In the genomic region with DNA sequence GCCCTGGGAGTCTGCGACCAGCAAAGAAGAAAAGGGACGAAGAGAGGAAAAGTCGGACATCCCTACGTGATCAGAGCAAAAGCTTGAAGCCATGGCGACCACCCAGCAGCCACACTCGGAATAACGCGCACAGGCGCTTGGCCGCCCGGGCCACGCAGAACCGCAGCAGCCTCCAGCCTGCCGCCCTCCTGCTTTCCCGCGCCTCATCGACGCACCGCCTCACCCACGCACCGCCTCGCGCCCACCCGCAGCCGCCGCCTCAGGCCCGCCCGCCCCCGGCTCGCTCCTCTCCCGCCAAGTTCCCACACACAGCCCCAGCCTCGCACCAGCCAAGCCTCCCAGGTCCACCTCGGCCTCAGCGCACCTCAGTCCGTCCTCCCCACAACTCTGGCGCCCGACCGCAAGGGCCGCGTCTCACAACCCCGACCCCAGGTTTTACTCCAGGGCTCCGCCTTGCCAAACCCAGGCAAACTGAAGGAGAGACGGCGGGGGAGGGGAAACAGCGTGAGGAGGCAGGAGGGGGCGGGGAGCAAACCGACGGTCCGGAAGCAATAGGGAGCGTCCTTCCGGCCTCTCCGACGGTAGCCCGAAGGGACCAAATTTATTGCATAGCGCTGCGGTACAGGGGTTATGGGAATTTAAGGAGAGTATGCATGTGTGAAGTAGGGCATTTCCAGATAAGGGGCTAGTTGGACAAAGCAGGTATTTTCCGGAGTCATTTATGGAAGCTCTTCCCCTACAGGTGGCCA, we compare ENCODE assay signal across 7 mouse cellular contexts. TPM values are rescaled to one million over a fixed set of nuclear protein-coding genes. Genes with fewer than 3 reads are reported as not detected.
DNase-seq lines count a peak whose midpoint lies in the region; ATAC-seq lines count a peak whose summit lies in the region.
"Not testable (repeated sequence)": the region's sequence is repeated elsewhere in the genome, so short reads cannot be mapped to it uniquely, and the experiment has no call there.

Gene Setdb1 (minus strand): TSS at position 502 of the 749 bp plus-strand sequence.

- not testable (repeated sequence) for H3K27me3 ChIP-seq in intestine, embryonic 15.5 days (replicated peaks); midbrain, embryonic 10.5 days (ENCODE audit: low read depth, poor library complexity, severe bottlenecking)

- under 1% methylated on average over 27 of the region's 57 CpGs for WGBS in intestine, embryonic 15.5 days
- WGBS in midbrain, embryonic 10.5 days: under 1% methylated on average over 39 of the region's 57 CpGs

- H3K36me3 ChIP-seq in intestine, embryonic 15.5 days: not testable (repeated sequence)
- H3K36me3 ChIP-seq in midbrain, embryonic 10.5 days: peaks cover 30% of the 10 kb centered on the region

- not testable (repeated sequence) for H3K4me1 ChIP-seq in intestine, embryonic 15.5 days (replicated peaks); midbrain, embryonic 10.5 days

- intact Hi-C loops in gastrocnemius, postnatal 36 days (cut with DNase I): not testable (repeated sequence)
- intact Hi-C loops in left cerebral cortex, postnatal 25 days (cut with DNase I): loop anchor here (5.0 kb wide), 1 partner anchor 75 kb away; the partner anchor contains the start of gene Arnt

- H3K9me3 ChIP-seq in intestine, embryonic 15.5 days; midbrain, embryonic 10.5 days (replicated peaks): not testable (repeated sequence)

- peak within 1 kb of the TSS; percentile 47 for H3K4me3 ChIP-seq in intestine, embryonic 15.5 days (replicated peaks)
- peak within 1 kb of the TSS; percentile 63 for H3K4me3 ChIP-seq in midbrain, embryonic 10.5 days

- peak; percentile 98 for ATAC-seq in intestine, embryonic 15.5 days

- H3K9ac ChIP-seq in intestine, embryonic 15.5 days: peak within 1 kb of the TSS; percentile 51

- DNase-seq in adrenal gland, adult 2 months: peak; percentile 95
- peak; percentile 94 for DNase-seq in embryo, embryonic 11.5 days (ENCODE audit: low read depth, low spot score)
- peak; percentile 85 to 93 for DNase-seq in gastrocnemius, postnatal 36 days
- peak; percentile 87 to 94 for DNase-seq in left cerebral cortex, postnatal 25 days (ENCODE audit: low spot score in 2 of 2)
- DNase-seq in midbrain, embryonic 10.5 days (ENCODE audit: low spot score): peak; percentile 96
- peak; percentile 97 for DNase-seq in right cerebral cortex, postnatal 4 days

- peak within 1 kb of the TSS; percentile 46 for H3K4me2 ChIP-seq in intestine, embryonic 15.5 days (replicated peaks)

- 0 out of 2 replicates have a peak within 1 kb of the TSS, but pooled peaks have one; percentile 32 for H3K27ac ChIP-seq in intestine, embryonic 15.5 days
- peak within 1 kb of the TSS; percentile 83 for H3K27ac ChIP-seq in midbrain, embryonic 10.5 days (replicated peaks)

RNA-seq across cellular contexts. Expression of gene Setdb1, which starts in this region (rescaled TPM):
- total RNA-seq in adrenal gland, adult 2 months (2021): 10 to 100 TPM; 20.7 to 21.7 TPM
- polyA plus RNA-seq in adrenal gland, adult 2 months (2012; rRNA removed): 6.9 and 7.6 TPM in 2 replicates
- 10 to 100 TPM in 1 of 2 experiments, 1 to 10 TPM in 1; 9.5 to 10.5 TPM for total RNA-seq in gastrocnemius, postnatal 36 days (2021)
- polyA plus RNA-seq in intestine, embryonic 15.5 days (2015; fragmentation: Nextera tagmentation; extraction: Ambion mirVana): 29.2 and 31.2 TPM in 2 replicates
- total RNA-seq in left cerebral cortex, postnatal 25 days (2021): 10 to 100 TPM; 34.7 to 37.4 TPM
- polyA plus RNA-seq in midbrain, embryonic 10.5 days (2016; fragmentation: Nextera tagmentation; extraction: Ambion mirVana): 52.3 and 61.9 TPM in 2 replicates

Comparison
In these comparisons a context has a peak if more than half of its experiments do, and no peak if none do; other contexts are left out.
1. Peak in every context shown above with its lines: DNase-seq, ATAC-seq, H3K4me3 ChIP-seq and H3K27ac ChIP-seq.